Mouse (Mus musculus) heart, adult 2 months (tissue): ENCODE measurements around the gene Tbc1d7. TPM values are rescaled to one million over a fixed set of nuclear protein-coding genes. Genes with fewer than 3 reads are reported as not detected.

ENCODE experiments used
- DNase-seq, 2 experiments: peaks; one replicate each; pipeline ENCODE4 v3.0.0; 2021
- H3K27ac ChIP-seq: fragments of 200-600 bp; 2 replicates; pipeline ENCODE4 v1.8.1; 2022
- H3K27me3 ChIP-seq: fragments of 200-500 bp; 2 replicates; pipeline ENCODE4 v1.6.1; 2012; ENCODE audit warnings: mild to moderate bottlenecking, low read length, inconsistent platforms, mixed read lengths; ENCODE audit not compliant: control insufficient read depth, insufficient read depth
- H3K36me3 ChIP-seq: fragments of 200-500 bp; 2 replicates; pipeline ENCODE4 v1.6.1; 2012; ENCODE audit warnings: low read length, inconsistent platforms; ENCODE audit not compliant: control insufficient read depth, insufficient read depth
- H3K4me1 ChIP-seq: fragments of 200-500 bp; 2 replicates; pipeline ENCODE4 v1.6.1; 2011; ENCODE audit warnings: low read length; ENCODE audit not compliant: control insufficient read depth, insufficient read depth
- H3K4me3 ChIP-seq: fragments of 200-600 bp; 2 replicates; pipeline ENCODE4 v1.8.1; 2022
- H3K79me2 ChIP-seq: fragments of 200-500 bp; replicated peaks from 2 replicates; pipeline ENCODE4 v1.6.1; 2012; ENCODE audit warnings: mild to moderate bottlenecking, inconsistent platforms, low read length, moderate library complexity, mixed read lengths; ENCODE audit not compliant: control insufficient read depth, insufficient read depth
- H3K9ac ChIP-seq: fragments of 200-500 bp; 2 replicates; pipeline ENCODE4 v1.6.1; 2012; ENCODE audit warnings: low read depth, mild to moderate bottlenecking, control low read depth, inconsistent platforms, low read length, mixed read lengths
- CTCF ChIP-seq: fragments of 200-600 bp; IDR thresholded peaks from 2 replicates; pipeline ENCODE4 v1.8.1; 2022; ENCODE audit warnings: antibody characterized with exemption, mild to moderate bottlenecking, moderate library complexity
- EP300 ChIP-seq: fragments of 200-500 bp; IDR thresholded peaks from 2 replicates; pipeline ENCODE4 v1.6.1; 2011; ENCODE audit warnings: low read depth, low read length, control low read depth; ENCODE audit not compliant: insufficient read depth
- POLR2A ChIP-seq: fragments of 200-500 bp; IDR thresholded peaks from 2 replicates; pipeline ENCODE4 v1.6.1; 2011; ENCODE audit warnings: mild to moderate bottlenecking, low read depth, low read length, control low read depth; ENCODE audit not compliant: insufficient read depth
- WGBS: fragments of 180-500 bp; shearing (Covaris S2); methylation state at CpG from one replicate; pipeline ENCODE4 v1.1.7; 2018; 5-methylcytosine and 5-hydroxymethylcytosine counted together
- intact Hi-C: fragments of 180-260 bp; cut with DNase I; formaldehyde crosslinking; loops from one replicate; pipeline ENCODE4 v1.15.1; 2025
- polyA plus RNA-seq: library from polyadenylated mRNA; depleted of rRNA; stranded (reverse); fragments of >200 nt; gene quantifications from 2 replicates; pipeline ENCODE4 v1.2.3, GENCODE M21; 2012
- total RNA-seq, 2 experiments: library from RNA; stranded (reverse); gene quantifications; 2 replicates each; pipeline ENCODE4 v1.2.3; 2021

Gene Tbc1d7
- total and polyA plus RNA-seq, 3 experiments: 28.5 to 34.1 (median 28.8) TPM

DNA sequence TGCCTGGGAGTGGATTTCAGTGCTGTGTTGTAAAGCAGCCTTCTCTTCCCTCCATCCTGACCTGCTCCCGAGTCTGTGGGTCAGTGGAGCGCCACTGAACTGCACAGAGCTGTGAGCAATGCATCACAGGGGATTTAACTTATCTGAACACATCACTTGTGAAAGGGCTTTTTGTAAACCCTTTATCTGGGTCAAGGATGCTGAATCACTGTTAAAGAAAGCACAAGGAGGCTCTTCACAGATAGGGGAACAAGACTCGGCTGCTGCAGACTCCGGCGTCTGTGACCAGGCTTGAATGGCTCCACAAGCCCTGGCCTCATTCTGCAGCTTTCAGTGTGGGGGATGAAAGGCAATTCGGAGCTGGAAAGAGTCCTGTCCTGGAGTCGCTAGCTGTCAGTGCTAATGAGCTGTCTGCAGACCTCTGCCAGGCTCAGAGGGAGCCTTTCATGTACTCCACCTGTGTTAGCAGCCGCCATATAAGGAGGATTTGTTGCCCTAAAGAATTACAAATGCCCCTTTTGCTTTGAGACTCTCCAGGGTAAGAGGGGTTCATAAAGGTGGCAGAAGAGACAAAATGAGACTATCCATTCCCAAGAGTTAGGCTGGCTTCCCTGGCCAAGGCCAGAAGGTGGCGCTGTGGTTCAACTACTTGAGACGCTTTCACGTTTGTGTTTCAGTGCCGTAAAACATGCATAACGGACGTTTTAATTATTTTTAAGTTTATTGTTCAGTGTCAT lies 11.3 kb upstream of the Tbc1d7 start:
- no peak overlapping the region for H3K27ac ChIP-seq
- TF ChIP-seq CTCF: peak; percentile 98; the same call in 1 of the 2 replicates
- TF ChIP-seq POLR2A: no peak
- TF ChIP-seq EP300: peak; percentile 92
- no peak overlapping the region for H3K9ac ChIP-seq
- H3K36me3 ChIP-seq: no peaks in the 10 kb centered on the region
- 13% methylated on average over 14 of the region's 14 CpGs for WGBS
- no peaks in the 10 kb centered on the region for H3K79me2 ChIP-seq
- no peaks in the 10 kb centered on the region for H3K27me3 ChIP-seq
- peak; percentile 71 to 85 for DNase-seq
- peak overlapping the region; percentile 23 for H3K4me3 ChIP-seq
- peaks cover 2% of the 10 kb centered on the region for H3K4me1 ChIP-seq
- intact Hi-C loops: loop anchor here (1.0 to 5.0 kb wide), 5 partner anchors 120 to 560 kb away; partner anchors contain the start of genes Gfod1 and Nol7

- H3K9ac ChIP-seq: no peak overlapping the region
- TF ChIP-seq EP300: no peak
- no peak for TF ChIP-seq CTCF
- no peak for TF ChIP-seq POLR2A
- H3K4me3 ChIP-seq: no peak overlapping the region
- WGBS: 71% methylated on average over 7 of the region's 7 CpGs
- no peaks in the 10 kb centered on the region for H3K36me3 ChIP-seq
- DNase-seq: no peak
- no peaks in the 10 kb centered on the region for H3K79me2 ChIP-seq
- intact Hi-C loops: loop anchor here (5.0 kb wide), 4 partner anchors 121 to 561 kb away; partner anchors contain the start of genes Gfod1 and Nol7
- H3K27ac ChIP-seq: no peak overlapping the region
- H3K4me1 ChIP-seq: peaks cover 2% of the 10 kb centered on the region
- no peaks in the 10 kb centered on the region for H3K27me3 ChIP-seq
Observed at GRCm38 (mm10) chr13:43181104-43181503, 9.8 kb upstream of the Tbc1d7 start.

- H3K27ac ChIP-seq: no peak overlapping the region
- intact Hi-C loops: no loop called here
- H3K27me3 ChIP-seq: no peaks in the 10 kb centered on the region
- H3K4me1 ChIP-seq: no peaks in the 10 kb centered on the region
- no peak overlapping the region for H3K4me3 ChIP-seq
- TF ChIP-seq EP300: no peak
- TF ChIP-seq CTCF: no peak
- TF ChIP-seq POLR2A: no peak
- no peaks in the 10 kb centered on the region for H3K79me2 ChIP-seq
- no peaks in the 10 kb centered on the region for H3K36me3 ChIP-seq
- 90% methylated on average over 7 of the region's 7 CpGs for WGBS
- no peak overlapping the region for H3K9ac ChIP-seq
- DNase-seq: no peak
Observed at GRCm38 (mm10) chr13:43177317-43177716, 6.0 kb upstream of the Tbc1d7 start.

- Histone ChIP-seq H3K27me3 (no peaks in the 10 kb centered on the region), H3K4me3 (no peak overlapping the region), H3K9ac (no peak overlapping the region), H3K27ac (no peak overlapping the region), H3K79me2 (no peaks in the 10 kb centered on the region), H3K4me1 (0 out of 2 replicates have a peak, but pooled peaks cover 2% of the 10 kb centered on the region), H3K36me3 (no peaks in the 10 kb centered on the region)
- DNase-seq: no peak
- no peak for TF ChIP-seq EP300
- no peak for TF ChIP-seq POLR2A
- no peak for TF ChIP-seq CTCF
- WGBS: 98% methylated on average over 3 of the region's 3 CpGs
- intact Hi-C loops: no loop called here
Observed at GRCm38 (mm10) chr13:43176676-43177075, 5.4 kb upstream of the Tbc1d7 start.

DNA sequence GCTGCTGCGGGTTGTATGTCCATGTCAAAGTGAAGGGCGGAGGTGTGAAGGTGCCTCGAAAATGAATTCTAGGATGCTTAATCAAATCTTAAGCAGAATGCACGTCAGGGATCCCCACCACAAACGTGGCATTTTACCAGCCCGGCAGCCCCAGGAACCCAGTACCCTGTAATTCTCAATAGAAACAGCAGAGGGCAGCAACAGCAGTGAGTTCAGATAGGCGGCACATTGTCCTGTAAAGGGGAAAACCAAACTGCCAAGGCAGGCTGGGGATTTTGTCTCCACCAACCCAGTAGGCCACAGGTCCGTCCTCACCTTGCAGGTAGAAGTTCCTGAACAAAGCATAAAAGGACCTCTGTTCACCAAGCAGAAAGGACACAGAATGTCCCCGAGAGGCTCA lies 2.0 kb upstream of the Tbc1d7 start:
- no peaks in the 10 kb centered on the region for H3K79me2 ChIP-seq
- no peak overlapping the region for H3K4me3 ChIP-seq
- no peaks in the 10 kb centered on the region for H3K27me3 ChIP-seq
- TF ChIP-seq EP300 (0 out of 2 replicates have a peak, but pooled peaks have one; percentile 34), POLR2A (no peak), CTCF (peak; percentile 95)
- DNase-seq: peak; percentile 75 to 80
- intact Hi-C loops: loop anchor here (5.0 kb wide), 2 partner anchors 309 to 389 kb away; partner anchors contain the start of genes Mcur1 and Ranbp9
- no peaks in the 10 kb centered on the region for H3K36me3 ChIP-seq
- no peak overlapping the region for H3K9ac ChIP-seq
- H3K27ac ChIP-seq: no peak overlapping the region
- 14% methylated on average over 9 of the region's 9 CpGs for WGBS
- 0 out of 2 replicates have a peak, but pooled peaks cover 2% of the 10 kb centered on the region for H3K4me1 ChIP-seq
